Comparison of ENCODE assay signal across 20 mouse cellular contexts in genomic region chr9:71032156-71032555, GRCm38 (mm10).
"Had no signal": no experiment of that assay in that cellular context is flagged by ENCODE, and none has a peak within 500 bp of the region (broad histone marks: within the 10 kb centered on the region; RNA-seq: fewer than 3 reads in every experiment).

No protein-coding gene starts in this region.

- H3K36me3 ChIP-seq: midbrain, embryonic 10.5 days; midbrain, embryonic 12.5 days; neural tube, embryonic 13.5 days; neural tube, embryonic 15.5 days; stomach, embryonic 15.5 days had no signal

- H3K9ac ChIP-seq: midbrain, embryonic 12.5 days; neural tube, embryonic 13.5 days; neural tube, embryonic 15.5 days; stomach, embryonic 15.5 days had no signal

- H3K9me3 ChIP-seq: midbrain, embryonic 10.5 days; midbrain, embryonic 12.5 days; neural tube, embryonic 13.5 days; neural tube, embryonic 15.5 days; stomach, embryonic 15.5 days had no signal

- H3K4me3 ChIP-seq: midbrain, embryonic 10.5 days; midbrain, embryonic 12.5 days; myocyte; neural tube, embryonic 13.5 days; neural tube, embryonic 15.5 days; stomach, embryonic 15.5 days had no signal

- DNase-seq: lung, adult 18-20 months; lung, postnatal 10 days; lung, postnatal 4 days; midbrain, embryonic 14.5 days; retina, postnatal 1 day; right cerebral cortex, adult 18-20 months; right cerebral cortex, postnatal 25 days; right cerebral cortex, postnatal 4 days; spleen, adult 18-20 months; thymus, adult 2 months; thymus, postnatal 25 days; thymus, postnatal 4 days had no signal

- H3K4me1 ChIP-seq: midbrain, embryonic 10.5 days; midbrain, embryonic 12.5 days; neural tube, embryonic 15.5 days; stomach, embryonic 15.5 days had no signal

- ATAC-seq: midbrain, embryonic 16.5 days had no signal

- H3K4me2 ChIP-seq: midbrain, embryonic 12.5 days; neural tube, embryonic 13.5 days; neural tube, embryonic 15.5 days; stomach, embryonic 15.5 days had no signal

- H3K27me3 ChIP-seq: midbrain, embryonic 12.5 days; neural tube, embryonic 13.5 days; neural tube, embryonic 15.5 days; stomach, embryonic 15.5 days had no signal

- H3K27ac ChIP-seq: midbrain, embryonic 10.5 days; midbrain, embryonic 12.5 days; neural tube, embryonic 13.5 days; neural tube, embryonic 15.5 days; stomach, embryonic 15.5 days; stomach, postnatal 0 days had no signal
